Comparison of ENCODE assay signal across 9 mouse cellular contexts in genomic region chr7:45815323-45815983, GRCm38 (mm10). TPM values are rescaled to one million over a fixed set of nuclear protein-coding genes. Genes with fewer than 3 reads are reported as not detected.
DNase-seq lines count a peak whose midpoint lies in the region; ATAC-seq and TF ChIP-seq lines count a peak whose summit lies in the region.
"Had no signal": no experiment of that assay in that cellular context is flagged by ENCODE, and none has a peak within 500 bp of the region (broad histone marks: within the 10 kb centered on the region; RNA-seq: fewer than 3 reads in every experiment).

No protein-coding gene starts in this region.

- no peaks in the 10 kb centered on the region for H3K27me3 ChIP-seq in testis, adult 2 months (ENCODE audit: control insufficient read depth, insufficient read depth, low read length)
- H3K27me3 ChIP-seq in limb, embryonic 15.5 days, result peaks cover 12% of the 10 kb centered on the region; the same call in 1 of the 2 replicates

- no peak overlapping the region; the same call in 1 of the 2 replicates for H3K27ac ChIP-seq in testis, adult 2 months (ENCODE audit: control insufficient read depth, insufficient read depth, low read depth, low read length)
- H3K27ac ChIP-seq in limb, embryonic 15.5 days, result no peak overlapping the region

- peaks cover 3% of the 10 kb centered on the region; the same call in 1 of the 2 replicates for H3K36me3 ChIP-seq in testis, adult 2 months (ENCODE audit: control insufficient read depth, insufficient read depth, low read length)
- peaks cover 25% of the 10 kb centered on the region for H3K36me3 ChIP-seq in limb, embryonic 15.5 days

- H3K9me3 ChIP-seq in limb, embryonic 15.5 days, result no peaks in the 10 kb centered on the region

- no peak for TF ChIP-seq CTCF in testis, adult 2 months (IDR thresholded peaks at IDR 0.05; ENCODE audit: control insufficient read depth, insufficient read depth, insufficient replicate concordance, low read depth, low read length)

- peaks cover 33% of the 10 kb centered on the region for H3K4me1 ChIP-seq in testis, adult 2 months (ENCODE audit: control insufficient read depth, insufficient read depth, low read length)
- H3K4me1 ChIP-seq in limb, embryonic 15.5 days, result peaks cover 27% of the 10 kb centered on the region

- WGBS in limb, embryonic 15.5 days, result 48% methylated on average over 10 of the region's 10 CpGs

- no peak for TF ChIP-seq POLR2A in testis, adult 2 months (IDR thresholded peaks at IDR 0.05; ENCODE audit: control insufficient read depth, low read depth, low read length)

- DNase-seq in embryo, embryonic 10 days (ENCODE audit: low spot score), result peak; percentile 54
- no peak for DNase-seq in embryo, embryonic 9.5 days (ENCODE audit: extremely low spot score)
- DNase-seq in testis, postnatal 14 days (ENCODE audit: low spot score), result no peak
- DNase-seq in testis, postnatal 10 days (ENCODE audit: low spot score), result peak; percentile 49
- DNase-seq in lung, postnatal 4 days, result no peak
- DNase-seq: adrenal gland, postnatal 10 days had no signal

- 0 out of 2 replicates have a peak overlapping the region, but pooled peaks have one; percentile 53 for H3K4me2 ChIP-seq in limb, embryonic 15.5 days

- peak overlapping the region; percentile 99 for H3K4me3 ChIP-seq in testis, adult 2 months (ENCODE audit: control insufficient read depth, low read depth, low read length)
- H3K4me3 ChIP-seq in limb, embryonic 15.5 days, result no peak overlapping the region

- no peak overlapping the region for H3K9ac ChIP-seq in limb, embryonic 15.5 days

- ATAC-seq in limb, embryonic 15.5 days (ENCODE audit: insufficient number of reproducible peaks, low FRiP score, low TSS enrichment, low read depth), result no peak
- no peak for ATAC-seq in monocyte, adult 5-6 weeks (replicated peaks; ENCODE audit: insufficient number of reproducible peaks, low FRiP score, low TSS enrichment, poor library complexity, severe bottlenecking)

RNA-seq across cellular contexts. Expression of gene Cyth2, which starts 1.1 kb away (rescaled TPM):
- polyA plus RNA-seq in testis, adult 2 months (2012; rRNA removed), result 149 and 166 TPM in 2 replicates
- 87.9 and 98.8 TPM in 2 replicates for polyA plus RNA-seq in limb, embryonic 15.5 days (2015; fragmentation: Nextera tagmentation; extraction: Ambion mirVana)
- total RNA-seq in monocyte, adult 5-6 weeks (2017), result 59.2 to 78.0 TPM (median 72.7 TPM) in 3 replicates

RNA-seq across cellular contexts. Expression of gene Kcnj14, which starts 9.1 kb away (rescaled TPM):
- 0.06 and 0.11 TPM in 2 replicates for polyA plus RNA-seq in testis, adult 2 months (2012; rRNA removed)
- 1.4 and 1.5 TPM in 2 replicates for polyA plus RNA-seq in limb, embryonic 15.5 days (2015; fragmentation: Nextera tagmentation; extraction: Ambion mirVana)
- total RNA-seq in monocyte, adult 5-6 weeks (2017), result 0.19 TPM in 1 of 3 replicates, not detected in the others

RNA-seq across cellular contexts. Expression of gene Grwd1, which starts 15.3 kb away (rescaled TPM):
- 11.2 and 12.1 TPM in 2 replicates for polyA plus RNA-seq in testis, adult 2 months (2012; rRNA removed)
- 56.3 and 59.3 TPM in 2 replicates for polyA plus RNA-seq in limb, embryonic 15.5 days (2015; fragmentation: Nextera tagmentation; extraction: Ambion mirVana)
- total RNA-seq in monocyte, adult 5-6 weeks (2017), result 5.8 to 8.7 TPM (median 6.7 TPM) in 3 replicates

RNA-seq across cellular contexts. Expression of gene Sult2b1, which starts 31.0 kb away (rescaled TPM):
- 8.8 and 9.5 TPM in 2 replicates for polyA plus RNA-seq in testis, adult 2 months (2012; rRNA removed)
- 82.1 and 91.0 TPM in 2 replicates for polyA plus RNA-seq in limb, embryonic 15.5 days (2015; fragmentation: Nextera tagmentation; extraction: Ambion mirVana)
- 1.3 to 7.5 TPM in 2 of 3 replicates, not detected in the other for total RNA-seq in monocyte, adult 5-6 weeks (2017)

RNA-seq across cellular contexts. Expression of gene Lmtk3, which starts 31.9 kb away (rescaled TPM):
- polyA plus RNA-seq in testis, adult 2 months (2012; rRNA removed), result 23.1 and 26.1 TPM in 2 replicates
- polyA plus RNA-seq in limb, embryonic 15.5 days (2015; fragmentation: Nextera tagmentation; extraction: Ambion mirVana), result 1.6 and 2.0 TPM in 2 replicates
- total RNA-seq in monocyte, adult 5-6 weeks (2017), result not detected in 3 replicates

Comparison
In these comparisons a context has a peak if more than half of its experiments do, and no peak if none do; other contexts are left out.
1. DNase-seq: peak in embryo, embryonic 10 days (single experiment) and testis, postnatal 10 days (single experiment); none in embryo, embryonic 9.5 days (single experiment), testis, postnatal 14 days (single experiment) and lung, postnatal 4 days (0 of 2).